12 mouse cellular contexts compared by ENCODE assay signal in the genomic region with DNA sequence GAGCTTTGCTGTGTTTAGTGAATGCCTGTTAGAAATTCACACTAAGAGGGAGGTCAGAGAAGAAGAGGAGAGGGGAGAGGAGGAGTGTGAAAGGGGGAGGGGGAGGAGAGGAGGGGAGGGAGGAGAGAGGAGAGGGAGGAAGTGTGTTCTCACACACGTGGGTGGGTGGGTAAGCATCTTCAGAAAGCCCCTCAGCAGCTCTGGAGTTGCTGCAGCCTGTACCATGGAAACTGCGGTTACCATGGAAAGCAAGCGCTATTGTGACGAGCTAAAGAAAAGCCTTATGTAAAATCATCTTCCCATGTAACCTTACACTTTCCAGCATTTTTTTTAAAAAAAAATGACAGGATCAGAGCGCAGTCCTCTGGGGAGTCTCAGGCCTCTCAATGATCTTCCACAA.
A peak's percentile ranks its signal among the peaks of the same experiment; 100 is the strongest.
DNase-seq lines count a peak whose midpoint lies in the region; ATAC-seq and TF ChIP-seq lines count a peak whose summit lies in the region.
"Had no signal": no experiment of that assay in that cellular context is flagged by ENCODE, and none has a peak within 500 bp of the region (broad histone marks: within the 10 kb centered on the region; RNA-seq: fewer than 3 reads in every experiment).

No protein-coding gene starts in this region.

- peak overlapping the region; percentile 54 for H3K4me3 ChIP-seq in testis, adult 2 months (ENCODE audit: control insufficient read depth, low read depth, low read length)
- H3K4me3 ChIP-seq in midbrain, embryonic 15.5 days, result no peak overlapping the region
- no peak overlapping the region for H3K4me3 ChIP-seq in stomach, postnatal 0 days (ENCODE audit: low read depth, low read length)
- H3K4me3 ChIP-seq: gastrocnemius, adult 2 months; intestine, embryonic 15.5 days; liver, embryonic 13.5 days had no signal

- H3K4me1 ChIP-seq in testis, adult 2 months (ENCODE audit: control insufficient read depth, insufficient read depth, low read length), result no peaks in the 10 kb centered on the region
- H3K4me1 ChIP-seq in midbrain, embryonic 15.5 days, result peaks cover 20% of the 10 kb centered on the region
- H3K4me1 ChIP-seq in stomach, postnatal 0 days (replicated peaks; ENCODE audit: control insufficient read depth, insufficient read depth), result no peaks in the 10 kb centered on the region
- H3K4me1 ChIP-seq: intestine, embryonic 15.5 days; liver, embryonic 13.5 days had no signal

- H3K4me2 ChIP-seq in midbrain, embryonic 15.5 days, result peak overlapping the region; percentile 27
- H3K4me2 ChIP-seq in stomach, postnatal 0 days (replicated peaks; ENCODE audit: low read depth), result no peak overlapping the region
- H3K4me2 ChIP-seq: intestine, embryonic 15.5 days; liver, embryonic 13.5 days had no signal

- H3K9me3 ChIP-seq in midbrain, embryonic 15.5 days, result no peaks in the 10 kb centered on the region
- no peaks in the 10 kb centered on the region for H3K9me3 ChIP-seq in stomach, postnatal 0 days (ENCODE audit: control insufficient read depth, low read length)
- H3K9me3 ChIP-seq: intestine, embryonic 15.5 days had no signal

- WGBS in midbrain, embryonic 15.5 days, result 13% methylated on average over 5 of the region's 5 CpGs
- 35% methylated on average over 5 of the region's 5 CpGs for WGBS in stomach, postnatal 0 days

- DNase-seq in testis, postnatal 14 days (ENCODE audit: low spot score), result no peak
- DNase-seq in layer of hippocampus, adult 18-20 months (ENCODE audit: low spot score in 2 of 2), result peak; percentile 30 to 75
- no peak for DNase-seq in ovary, adult 18-20 months (ENCODE audit: low spot score)
- no peak for DNase-seq in kidney, postnatal 14 days
- DNase-seq in heart, adult 11 months, result no peak
- DNase-seq in stomach, postnatal 0 days (ENCODE audit: low spot score), result no peak
- DNase-seq: B cell, adult 2 months; gastrocnemius, adult 2 months; liver, embryonic 13.5 days had no signal

- H3K9ac ChIP-seq in midbrain, embryonic 15.5 days, result no peak overlapping the region
- no peak overlapping the region for H3K9ac ChIP-seq in stomach, postnatal 0 days (ENCODE audit: low read length)
- H3K9ac ChIP-seq: intestine, embryonic 15.5 days; liver, embryonic 13.5 days had no signal

- H3K36me3 ChIP-seq in testis, adult 2 months (ENCODE audit: control insufficient read depth, insufficient read depth, low read length), result no peaks in the 10 kb centered on the region
- no peaks in the 10 kb centered on the region for H3K36me3 ChIP-seq in midbrain, embryonic 15.5 days (replicated peaks)
- H3K36me3 ChIP-seq in stomach, postnatal 0 days (ENCODE audit: control insufficient read depth, insufficient read depth, low read length), result no peaks in the 10 kb centered on the region
- H3K36me3 ChIP-seq: intestine, embryonic 15.5 days; liver, embryonic 13.5 days had no signal

- H3K27me3 ChIP-seq in testis, adult 2 months (ENCODE audit: control insufficient read depth, insufficient read depth, low read length), result no peaks in the 10 kb centered on the region
- no peaks in the 10 kb centered on the region for H3K27me3 ChIP-seq in midbrain, embryonic 15.5 days (replicated peaks)
- H3K27me3 ChIP-seq in stomach, postnatal 0 days (ENCODE audit: control insufficient read depth, insufficient read depth, low read length), result no peaks in the 10 kb centered on the region
- H3K27me3 ChIP-seq: intestine, embryonic 15.5 days; liver, embryonic 13.5 days had no signal

- TF ChIP-seq CTCF in testis, adult 2 months (IDR thresholded peaks at IDR 0.05; ENCODE audit: control insufficient read depth, insufficient read depth, insufficient replicate concordance, low read depth, low read length), result no peak
- no peak for TF ChIP-seq CTCF in stomach, postnatal 0 days (IDR thresholded peaks at IDR 0.05; ENCODE audit: low read depth)

- ATAC-seq in midbrain, embryonic 15.5 days (replicated peaks), result peak; percentile 95
- ATAC-seq in stomach, postnatal 0 days (ENCODE audit: low FRiP score, low TSS enrichment), result no peak
- ATAC-seq: intestine, embryonic 15.5 days had no signal

- peak; percentile 65; the same call in 1 of the 2 replicates for TF ChIP-seq POLR2A in testis, adult 2 months (IDR thresholded peaks at IDR 0.05; ENCODE audit: control insufficient read depth, low read depth, low read length)

- no peak overlapping the region for H3K27ac ChIP-seq in testis, adult 2 months (ENCODE audit: control insufficient read depth, insufficient read depth, low read depth, low read length)
- peak overlapping the region; percentile 58 for H3K27ac ChIP-seq in midbrain, embryonic 15.5 days
- no peak overlapping the region for H3K27ac ChIP-seq in stomach, postnatal 0 days (replicated peaks)
- H3K27ac ChIP-seq: gastrocnemius, adult 2 months; intestine, embryonic 15.5 days; liver, embryonic 13.5 days had no signal

- TF ChIP-seq EP300 in stomach, postnatal 0 days (optimal IDR thresholded peaks at IDR 0.05), result no peak

Comparison
In these comparisons a context has a peak if more than half of its experiments do, and no peak if none do; other contexts are left out.
1. DNase-seq: peak in layer of hippocampus, adult 18-20 months (2 of 2); none in testis, postnatal 14 days (single experiment), ovary, adult 18-20 months (single experiment), kidney, postnatal 14 days (single experiment), heart, adult 11 months (single experiment) and stomach, postnatal 0 days (single experiment).